Mouse (Mus musculus): ENCODE measurements around the gene Rnf166.

Gene Rnf166

GRCm38 (mm10) chr8:122475580-122476320, at the start of gene Rnf166, which contains the start of gene Ctu2:
Gene Rnf166, minus strand, starts transcription at chr8:122476064.
Gene Ctu2, plus strand, starts transcription at chr8:122476143.
- peak; percentile 94 for DNase-seq

GRCm38 (mm10) chr8:122525004-122525403, 49.1 kb upstream of the Rnf166 start:
- no peak for DNase-seq

GRCm38 (mm10) chr8:122524506-122524905, 48.6 kb upstream of the Rnf166 start:
- no peak for DNase-seq

GRCm38 (mm10) chr8:122523652-122524360, 47.9 kb upstream of the Rnf166 start:
- DNase-seq = no peak

GRCm38 (mm10) chr8:122522796-122523651, 47.2 kb upstream of the Rnf166 start:
- DNase-seq = peak; percentile 40

- no peak for DNase-seq
These were observed 44.7 kb upstream of the Rnf166 start for GRCm38 (mm10) chr8:122520611-122521010.

GRCm38 (mm10) chr8:122517541-122518190, 41.8 kb upstream of the Rnf166 start:
- DNase-seq = peak; percentile 65

GRCm38 (mm10) chr8:122515699-122516098, 39.8 kb upstream of the Rnf166 start:
- no peak for DNase-seq

GRCm38 (mm10) chr8:122512392-122512791, 36.5 kb upstream of the Rnf166 start:
- no peak for DNase-seq

- no peak for DNase-seq
These were observed 35.7 kb upstream of the Rnf166 start for GRCm38 (mm10) chr8:122511552-122511951.

GRCm38 (mm10) chr8:122500856-122501255, 25.0 kb upstream of the Rnf166 start:
- peak; percentile 91 for DNase-seq

- no peak for DNase-seq
These were observed 22.0 kb upstream of the Rnf166 start for GRCm38 (mm10) chr8:122497912-122498311.

- no peak for DNase-seq
These were observed 21.3 kb upstream of the Rnf166 start for GRCm38 (mm10) chr8:122497016-122497734.

GRCm38 (mm10) chr8:122488387-122488786, 12.5 kb upstream of the Rnf166 start:
- DNase-seq = no peak

- no peak for DNase-seq
These were observed 9.0 kb upstream of the Rnf166 start for GRCm38 (mm10) chr8:122484831-122485230.

- no peak for DNase-seq
These were observed 8.0 kb upstream of the Rnf166 start for GRCm38 (mm10) chr8:122483877-122484276.

GRCm38 (mm10) chr8:122482448-122482847, 6.6 kb upstream of the Rnf166 start:
- DNase-seq = no peak

- peak; percentile 12 for DNase-seq
These were observed 808 bp downstream of the Rnf166 start for GRCm38 (mm10) chr8:122474951-122475560.

- DNase-seq = no peak
These were observed 1.9 kb downstream of the Rnf166 start for GRCm38 (mm10) chr8:122473911-122474421.

GRCm38 (mm10) chr8:122470691-122471090, 5.2 kb downstream of the Rnf166 start:
- DNase-seq = no peak

- no peak for DNase-seq
These were observed 5.9 kb downstream of the Rnf166 start for GRCm38 (mm10) chr8:122469965-122470364.

Measured in embryo, embryonic 11 days (tissue).